Mouse (Mus musculus) layer of hippocampus, adult 6 months (tissue): ENCODE results near the gene Syt9. TPM values are rescaled to one million over a fixed set of nuclear protein-coding genes. Genes with fewer than 3 reads are reported as not detected.

ENCODE experiments used
- long read RNA-seq, 2 experiments: library from polyadenylated mRNA; unstranded; transcript quantifications; one replicate each; pipeline ENCODE4 v2.0.0; 2019 to 2020
- polyA plus RNA-seq: library from polyadenylated mRNA; unstranded; fragments of <200 nt; fragmentation: Nextera tagmentation; gene quantifications from 2 replicates; pipeline ENCODE4 v1.2.3, GENCODE M21; 2021

Gene Syt9
- 1.1 and 1.3 TPM in 2 replicates for polyA plus RNA-seq
- long read RNA-seq, experiment 1, partial matches to known transcripts, result 1 of 2 reads
- long read RNA-seq, experiment 1, other reads (novel, unspliced or antisense), result 1 of 2 reads
- long read RNA-seq, experiment 2, transcript Syt9-201 (7 exons, 3,817 nt), result major isoform, 10 of 19 reads
- long read RNA-seq, experiment 2, partial matches to known transcripts, result 3 of 19 reads
- long read RNA-seq, experiment 2, other reads (novel, unspliced or antisense), result 2 of 19 reads

GRCm38 (mm10) chr7:107370232-107371125 is at the start of gene Syt9:
TSS of gene Syt9 (plus strand) at chr7:107370728.

GRCm38 (mm10) chr7:107567261-107567671 is 196.7 kb downstream of the Syt9 start, which contains the start of gene Olfml1:
TSS of gene Olfml1 (plus strand) at chr7:107567446.

GRCm38 (mm10) chr7:107594857-107595402 is 224.4 kb downstream of the Syt9 start, which contains the start of gene Ppfibp2:
TSS of gene Ppfibp2 (plus strand) at chr7:107595207.

Other genes with a start within 250 kb of the Syt9 start
- gene Olfr715, start 239.6 kb upstream of the Syt9 start, polyA plus RNA-seq, result not detected in 2 replicates
- not detected in 2 replicates for gene Olfr716, start 232.4 kb upstream of the Syt9 start, polyA plus RNA-seq
- gene Nlrp14, start 203.7 kb upstream of the Syt9 start, polyA plus RNA-seq, result not detected in 2 replicates
- gene Rbmxl2, start 161.3 kb upstream of the Syt9 start, polyA plus RNA-seq, result not detected in 2 replicates
- gene Olfml1, start 196.7 kb downstream of the Syt9 start, polyA plus RNA-seq, result 19.8 and 20.2 TPM in 2 replicates
- 3.1 and 4.3 TPM in 2 replicates for gene Ppfibp2, start 224.5 kb downstream of the Syt9 start, polyA plus RNA-seq